Mouse (Mus musculus): ENCODE measurements around the gene Tspan2. TPM values are rescaled to one million over a fixed set of nuclear protein-coding genes. Genes with fewer than 3 reads are reported as not detected.

Gene Tspan2
- total RNA-seq, 2 experiments from 2014 or later, result 2.3 to 5.9 TPM

DNA sequence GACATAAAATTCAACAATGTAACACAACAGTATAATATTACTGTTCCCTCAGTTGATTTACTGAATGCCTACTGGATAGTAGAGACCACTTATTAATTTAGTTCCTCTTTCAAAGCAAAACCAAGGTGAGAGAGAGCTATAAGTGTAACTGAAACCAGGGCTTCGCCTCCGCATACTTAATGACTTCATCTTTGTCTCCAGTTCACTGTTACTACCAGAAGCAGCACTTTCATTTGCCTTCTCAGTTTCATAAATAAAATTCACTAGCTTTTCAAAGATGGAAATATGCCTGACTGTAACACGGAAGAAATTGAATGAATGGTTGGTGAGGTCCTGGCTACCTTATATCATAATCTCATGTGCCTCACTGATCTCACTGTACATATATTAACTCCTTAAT is 1.3 kb upstream of the Tspan2 start:
- no peak for ATAC-seq (replicated peaks; ENCODE audit: low FRiP score, poor library complexity, severe bottlenecking)

DNA sequence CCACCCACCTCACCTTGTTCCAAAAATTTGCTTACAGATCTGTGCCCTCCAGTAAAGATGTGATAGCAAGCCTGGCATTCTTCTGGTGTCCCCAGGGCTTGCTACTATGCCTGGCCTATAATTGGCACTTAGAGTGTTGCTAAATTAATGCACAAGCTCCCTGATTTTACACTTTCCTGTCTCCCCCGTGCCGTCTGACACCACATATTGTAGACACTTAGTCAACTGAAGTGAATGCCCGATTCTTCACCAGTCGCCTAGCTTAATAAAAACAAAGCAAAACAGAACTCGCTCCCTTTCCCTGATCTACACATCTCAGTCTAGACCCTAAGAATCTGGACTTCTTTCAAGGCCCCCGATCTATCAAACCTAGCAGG is 405 bp upstream of the Tspan2 start:
- no peak for ATAC-seq (replicated peaks; ENCODE audit: low FRiP score, poor library complexity, severe bottlenecking)

DNA sequence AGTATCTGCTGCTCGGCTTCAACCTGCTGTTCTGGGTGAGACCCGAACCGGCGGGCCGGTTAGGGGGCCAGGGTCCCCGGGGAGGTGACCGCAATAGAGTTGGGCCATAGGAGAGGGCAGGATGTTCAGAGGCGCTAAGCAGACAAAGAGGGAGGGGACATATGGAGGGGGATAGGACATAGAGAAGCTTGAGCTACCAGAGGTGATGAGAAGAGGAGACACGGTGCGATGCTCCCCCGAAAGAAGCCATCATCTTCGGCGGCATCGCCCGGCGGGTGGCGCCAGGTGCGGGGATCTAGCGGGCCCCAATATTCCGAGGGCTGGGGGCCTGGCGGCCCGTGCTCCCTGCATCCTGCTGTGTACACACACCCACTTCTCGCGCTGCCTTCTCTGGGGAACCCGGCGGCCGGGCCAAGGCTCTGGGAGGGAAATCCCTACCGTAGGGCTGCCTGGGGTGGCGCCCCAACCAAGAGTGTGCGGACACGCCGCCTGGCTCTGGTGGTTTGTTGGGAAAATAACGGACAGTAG is 766 bp downstream of the Tspan2 start:
- ATAC-seq (replicated peaks; ENCODE audit: low FRiP score, poor library complexity, severe bottlenecking), result no peak

DNA sequence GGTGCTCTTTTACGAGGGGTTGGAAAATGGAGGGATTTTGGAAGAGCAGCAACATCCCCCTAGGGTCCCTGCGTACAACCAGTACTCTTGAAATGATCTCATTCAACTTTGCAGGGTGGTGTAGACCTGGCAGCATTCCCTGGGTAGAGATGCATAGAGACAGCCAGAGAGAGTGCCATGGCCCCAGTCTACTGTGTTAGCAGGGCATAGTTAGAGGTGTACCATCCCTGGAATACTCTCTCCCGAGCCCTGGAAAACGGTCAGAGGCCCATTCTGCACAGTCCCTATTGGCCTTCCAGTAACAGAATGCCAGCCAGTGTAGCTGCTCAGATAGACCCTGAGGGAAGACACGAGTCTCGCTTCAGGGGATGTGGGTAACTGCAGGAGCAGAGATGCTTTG is 1.3 kb downstream of the Tspan2 start:
- ATAC-seq (replicated peaks; ENCODE audit: low FRiP score, poor library complexity, severe bottlenecking), result no peak

DNA sequence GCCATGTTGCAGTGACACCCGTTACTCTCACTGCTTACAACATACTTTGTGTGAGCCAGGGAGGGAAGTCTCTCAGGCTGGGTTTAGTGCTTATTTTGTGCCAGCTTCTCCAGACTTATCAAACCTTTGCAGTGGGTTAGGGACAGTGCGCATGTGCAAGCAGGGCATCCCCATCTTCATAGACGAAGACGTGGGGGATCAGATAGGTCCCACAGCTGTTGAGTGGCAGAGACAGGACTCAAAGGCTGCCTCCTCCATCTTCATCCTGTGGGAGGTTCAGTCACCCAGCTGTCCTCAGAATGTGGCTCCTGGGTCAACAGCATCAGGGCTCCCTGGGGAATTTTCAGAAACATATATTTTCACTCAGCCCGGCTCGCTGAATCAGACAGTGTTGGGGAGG is 2.1 kb downstream of the Tspan2 start:
- ATAC-seq (replicated peaks; ENCODE audit: low FRiP score, poor library complexity, severe bottlenecking), result no peak

DNA sequence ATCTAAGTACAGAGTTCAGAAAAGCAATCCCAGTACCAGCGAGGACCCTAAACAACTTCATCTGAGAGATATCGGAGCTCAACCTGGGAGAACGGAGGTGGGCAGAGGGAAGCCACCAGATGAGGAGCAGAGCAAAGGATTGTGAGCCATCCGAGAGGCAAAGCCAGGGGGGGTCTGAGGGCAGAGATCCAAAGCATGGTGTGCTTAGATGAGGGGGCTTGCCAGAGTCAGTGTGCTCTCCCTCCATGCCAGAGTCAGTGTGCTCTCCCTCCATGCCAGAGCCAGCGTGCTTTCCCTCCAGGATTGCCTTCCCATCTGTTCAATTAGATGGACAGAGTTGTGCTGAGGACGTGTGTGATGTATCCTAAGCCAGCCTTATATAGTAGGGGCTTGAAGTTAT is 2.8 kb downstream of the Tspan2 start:
- ATAC-seq (replicated peaks; ENCODE audit: low FRiP score, poor library complexity, severe bottlenecking), result no peak

DNA sequence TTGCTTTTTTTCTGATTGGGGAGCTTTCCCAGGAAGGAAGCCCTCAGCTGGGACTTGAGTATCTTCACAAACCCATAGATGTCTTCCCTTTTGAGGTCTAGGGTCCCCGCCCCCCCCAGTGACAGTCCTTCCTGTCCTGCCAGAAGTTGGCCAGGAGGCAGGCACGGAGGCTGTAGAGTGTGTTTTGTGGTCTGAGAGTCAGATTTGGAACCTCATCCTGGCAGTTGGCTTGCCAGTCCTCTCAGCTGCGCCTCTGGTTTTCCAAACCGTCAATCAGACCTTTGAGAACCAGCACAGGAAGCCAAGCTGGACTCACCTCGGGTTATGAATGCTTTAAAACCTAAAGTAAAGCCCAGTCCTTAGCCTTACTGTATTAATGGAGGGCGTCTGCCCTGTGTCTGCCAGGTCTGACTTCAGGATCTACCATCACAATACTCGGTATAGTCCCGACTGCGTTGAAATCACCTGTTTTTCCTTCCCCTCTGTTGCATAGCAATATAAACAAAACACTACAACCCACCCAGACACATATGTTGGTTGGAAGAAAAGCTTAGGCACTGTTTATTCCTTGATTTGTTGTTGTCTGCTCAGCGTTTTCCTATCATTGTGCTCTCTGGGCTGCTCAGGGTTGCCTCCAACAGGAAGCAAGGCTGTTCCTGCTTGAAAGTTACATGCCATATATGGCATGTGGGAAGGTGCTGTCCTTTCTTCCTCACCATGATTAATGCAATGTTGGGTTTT is 4.0 kb downstream of the Tspan2 start:
- no peak for ATAC-seq (replicated peaks; ENCODE audit: low FRiP score, poor library complexity, severe bottlenecking)

DNA sequence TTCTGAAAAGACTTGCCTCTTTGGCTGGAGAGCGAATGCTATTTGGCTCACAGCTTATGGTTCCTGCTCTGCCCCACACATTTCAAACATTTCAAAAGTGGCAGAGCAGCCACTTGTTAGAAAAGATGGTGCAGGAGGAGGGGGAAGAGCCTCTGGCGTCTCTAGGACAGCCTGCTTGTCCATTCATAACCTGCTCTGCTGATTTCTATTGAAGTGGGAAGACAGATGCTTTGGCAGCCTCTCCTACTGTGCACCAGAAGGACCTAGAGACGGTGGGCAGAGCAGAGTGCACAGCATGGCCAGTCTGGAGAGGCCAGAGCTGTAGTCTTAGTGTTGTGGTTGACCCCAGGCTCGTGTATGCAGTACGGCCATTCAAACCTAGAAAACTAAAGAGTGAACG is 4.6 kb downstream of the Tspan2 start:
- ATAC-seq (replicated peaks; ENCODE audit: low FRiP score, poor library complexity, severe bottlenecking), result no peak

DNA sequence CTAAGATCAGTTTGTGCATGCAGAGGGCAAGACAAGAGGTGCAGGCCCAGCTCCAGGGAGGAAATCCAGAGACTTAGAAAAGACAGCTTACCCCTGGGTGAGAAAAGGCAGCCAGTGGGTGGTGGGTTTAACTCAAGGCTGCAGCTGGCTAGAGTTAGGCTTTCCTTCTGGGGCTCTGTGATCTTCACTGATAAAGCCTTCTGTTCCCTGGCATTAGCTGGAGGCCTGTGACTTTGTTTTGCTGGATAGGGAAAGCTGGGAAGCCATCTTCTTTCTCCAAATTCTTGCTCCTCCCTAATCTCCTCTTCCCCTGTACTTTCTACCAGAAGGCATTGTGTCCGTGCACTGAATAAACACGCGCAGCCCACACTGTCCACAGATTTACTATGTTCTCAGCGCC is 8.4 kb downstream of the Tspan2 start:
- ATAC-seq (replicated peaks; ENCODE audit: low FRiP score, poor library complexity, severe bottlenecking), result no peak

DNA sequence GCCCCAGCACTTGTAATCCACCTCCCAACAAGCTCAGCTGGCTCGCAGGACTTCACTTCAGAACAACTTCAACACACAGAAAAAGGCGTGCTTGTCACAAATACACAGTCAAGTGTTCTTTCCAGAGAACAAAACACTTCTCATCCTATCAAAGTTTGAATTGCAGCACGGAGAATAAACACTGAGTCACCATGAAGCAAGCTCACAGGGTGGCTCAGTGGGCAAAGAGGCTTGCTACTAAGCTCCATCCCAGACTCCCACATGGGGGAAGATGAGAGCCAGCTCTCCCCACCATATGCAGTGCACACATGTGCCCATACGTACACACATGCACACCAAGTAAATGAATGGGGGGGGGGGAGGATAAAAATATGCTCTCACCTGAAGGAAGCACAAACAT is 8.9 kb downstream of the Tspan2 start:
- no peak for ATAC-seq (replicated peaks; ENCODE audit: low FRiP score, poor library complexity, severe bottlenecking)

DNA sequence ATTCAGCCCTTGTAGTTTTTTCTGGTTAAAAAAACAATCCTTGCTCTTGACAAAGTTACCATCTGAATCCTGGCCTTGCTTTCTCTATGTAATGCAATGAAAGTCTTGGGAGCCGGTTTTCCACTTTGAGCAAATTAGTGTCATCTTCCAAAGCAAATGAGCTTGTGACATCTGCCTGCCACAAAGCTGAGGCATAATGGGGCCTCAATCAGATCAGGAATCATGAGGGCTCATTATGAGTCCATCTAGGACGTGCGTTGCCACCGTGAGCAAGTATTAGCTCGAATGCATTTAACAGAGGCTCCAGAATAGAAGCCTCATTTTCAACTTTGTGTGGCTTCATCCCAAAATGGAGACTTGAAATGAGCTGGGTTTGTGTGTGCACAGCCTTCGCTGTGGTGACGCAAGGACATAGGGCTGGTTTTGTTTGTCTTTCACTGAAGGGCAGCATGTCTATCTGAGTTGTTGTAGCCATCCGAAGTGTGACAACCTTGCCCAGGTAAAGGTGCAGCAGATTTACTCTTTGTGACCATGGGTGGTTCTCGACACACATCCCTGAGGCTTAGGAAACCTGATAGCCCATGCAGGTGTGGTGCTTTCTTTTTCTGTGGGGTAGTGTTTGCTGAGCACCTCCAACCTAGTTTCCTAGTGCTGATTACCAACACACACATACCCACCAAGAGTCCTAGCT is 9.6 kb downstream of the Tspan2 start:
- ATAC-seq (replicated peaks; ENCODE audit: low FRiP score, poor library complexity, severe bottlenecking), result no peak

DNA sequence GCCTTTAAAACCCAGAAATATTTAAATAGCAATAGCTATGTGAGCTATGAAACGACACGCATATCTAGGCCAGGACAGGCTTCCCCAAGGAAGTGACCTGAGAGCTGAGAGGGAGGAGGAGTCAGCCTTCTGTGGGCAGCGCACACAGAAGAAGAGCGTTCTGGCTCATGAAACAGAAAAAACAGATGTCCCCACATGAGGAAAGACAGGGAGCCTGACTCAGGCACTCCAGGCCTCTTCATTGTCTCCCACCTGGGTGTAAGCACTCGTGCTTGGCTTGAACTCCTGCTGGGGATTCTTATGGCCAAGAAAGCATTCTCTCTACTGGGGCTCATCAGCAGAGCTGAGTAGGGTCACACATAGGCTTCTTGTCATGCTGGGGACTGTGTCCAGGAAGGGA is 10.3 kb downstream of the Tspan2 start:
- ATAC-seq (replicated peaks; ENCODE audit: low FRiP score, poor library complexity, severe bottlenecking), result no peak

DNA sequence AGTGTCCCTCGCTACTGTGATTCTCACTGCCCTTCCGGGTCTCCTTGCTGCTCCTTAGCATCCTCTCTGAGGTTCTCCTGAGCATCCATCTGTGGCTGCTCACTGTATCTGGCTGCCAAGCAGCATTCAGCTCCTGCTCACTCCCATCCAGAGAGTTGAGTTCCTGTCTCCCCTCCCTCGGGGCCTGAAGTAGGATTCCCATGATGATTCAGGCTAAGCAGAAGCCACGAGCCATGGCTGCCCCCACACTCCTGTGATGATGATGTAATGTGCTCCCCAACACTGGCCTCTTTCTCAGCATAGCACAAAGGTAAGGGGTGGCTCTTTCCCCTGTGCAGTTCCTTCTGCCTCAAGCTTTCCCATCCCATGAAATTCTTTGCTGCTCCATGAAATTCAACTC is 11.8 kb downstream of the Tspan2 start:
- ATAC-seq (replicated peaks; ENCODE audit: low FRiP score, poor library complexity, severe bottlenecking), result no peak

DNA sequence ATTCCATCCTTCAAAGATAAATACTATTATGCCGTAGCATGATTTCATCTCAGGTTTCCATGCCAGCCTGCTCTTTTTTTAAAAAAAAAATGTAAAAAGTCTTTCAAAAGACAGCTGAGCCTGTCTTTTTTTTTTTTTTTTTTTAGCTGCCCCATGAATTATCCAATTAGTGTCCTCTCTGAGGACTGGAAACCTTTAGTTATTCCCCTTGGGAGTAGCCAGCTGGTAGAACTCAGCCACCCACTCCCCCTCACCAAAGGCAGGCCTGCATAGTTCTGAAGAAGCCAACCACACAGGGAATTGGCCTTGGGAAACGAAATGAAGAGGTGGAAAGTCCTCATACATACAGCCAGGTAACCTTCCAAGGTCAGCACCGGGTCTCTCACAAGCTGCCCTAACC is 13.7 kb downstream of the Tspan2 start:
- ATAC-seq (replicated peaks; ENCODE audit: low FRiP score, poor library complexity, severe bottlenecking), result no peak

DNA sequence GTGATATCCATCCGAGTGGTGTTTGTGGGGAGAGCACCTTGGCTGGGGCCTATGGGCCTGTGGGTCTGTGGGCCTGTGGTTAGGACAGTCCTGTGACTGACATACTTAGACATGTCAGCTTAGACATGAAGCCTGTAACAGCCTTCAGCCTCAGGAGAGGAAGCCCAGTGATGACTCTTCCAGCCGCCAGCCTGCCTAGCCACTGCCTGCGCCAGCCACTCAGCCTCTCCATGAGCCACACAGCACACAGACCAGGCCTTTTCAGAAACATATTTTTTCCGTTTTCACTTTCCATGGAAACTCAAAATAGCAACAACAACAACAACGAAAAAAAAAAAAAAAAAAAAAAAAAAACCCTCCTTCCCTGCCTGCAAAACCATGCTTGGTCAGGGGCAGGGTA is 14.4 kb downstream of the Tspan2 start:
- no peak for ATAC-seq (replicated peaks; ENCODE audit: low FRiP score, poor library complexity, severe bottlenecking)

DNA sequence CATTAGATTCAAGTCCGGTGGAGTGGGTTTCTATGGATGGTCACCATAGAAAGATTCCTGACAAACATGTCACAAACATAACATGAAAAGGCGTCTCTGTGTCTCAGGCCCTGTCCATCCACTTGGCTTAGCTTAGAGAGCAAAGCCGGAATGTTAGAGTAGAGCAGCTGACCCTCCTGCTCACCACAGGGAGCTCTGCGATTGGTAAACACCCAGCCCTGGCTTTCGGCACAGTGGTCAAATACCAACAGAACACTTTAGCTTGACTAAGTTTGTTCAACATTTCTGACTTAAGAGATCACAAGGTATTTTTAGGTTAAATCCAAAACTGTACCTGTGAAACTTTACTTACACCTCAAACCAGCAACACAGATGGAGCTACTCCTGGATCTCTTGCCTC is 16.8 kb downstream of the Tspan2 start:
- ATAC-seq (replicated peaks; ENCODE audit: low FRiP score, poor library complexity, severe bottlenecking), result no peak

DNA sequence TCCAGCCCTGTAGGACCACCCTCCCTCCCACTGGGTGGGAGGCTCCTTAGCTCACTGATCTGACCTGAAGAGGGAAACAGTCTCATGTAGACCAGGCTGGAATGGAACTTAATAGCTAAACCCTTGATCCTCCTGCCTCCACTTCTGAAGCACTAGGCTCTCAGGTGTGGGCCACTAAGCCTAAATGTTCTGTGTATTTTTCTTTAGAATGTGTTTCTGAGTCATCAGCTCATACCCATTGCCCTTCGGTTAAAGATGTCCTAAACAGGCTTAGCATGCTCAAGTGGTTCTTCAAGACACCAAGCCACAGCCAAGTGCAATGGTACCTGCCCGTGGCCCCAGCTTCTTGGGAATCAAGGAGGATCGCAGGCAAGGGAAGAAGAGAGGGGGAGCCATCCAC is 17.2 kb downstream of the Tspan2 start:
- no peak for ATAC-seq (replicated peaks; ENCODE audit: low FRiP score, poor library complexity, severe bottlenecking)

DNA sequence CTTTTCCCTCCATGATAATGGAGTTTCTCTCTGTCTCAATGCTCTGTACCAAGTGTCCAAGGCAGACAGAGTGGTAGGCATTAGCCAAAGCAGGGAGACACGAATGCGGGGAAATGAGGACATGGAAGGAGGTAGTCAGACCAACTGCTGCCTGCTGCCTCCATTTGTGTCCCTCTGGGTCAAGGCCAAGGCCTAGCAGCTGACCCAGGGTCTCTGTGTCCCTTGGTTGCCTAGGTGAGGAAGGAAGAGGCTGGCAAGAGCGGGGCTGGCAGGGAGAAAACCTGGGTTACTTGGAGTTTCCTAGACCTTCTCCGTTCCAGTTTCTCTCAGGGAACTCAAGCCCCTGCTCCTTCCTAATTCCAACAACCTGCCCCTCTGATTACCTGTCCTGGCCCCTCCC is 17.7 kb downstream of the Tspan2 start:
- no peak for ATAC-seq (replicated peaks; ENCODE audit: low FRiP score, poor library complexity, severe bottlenecking)

DNA sequence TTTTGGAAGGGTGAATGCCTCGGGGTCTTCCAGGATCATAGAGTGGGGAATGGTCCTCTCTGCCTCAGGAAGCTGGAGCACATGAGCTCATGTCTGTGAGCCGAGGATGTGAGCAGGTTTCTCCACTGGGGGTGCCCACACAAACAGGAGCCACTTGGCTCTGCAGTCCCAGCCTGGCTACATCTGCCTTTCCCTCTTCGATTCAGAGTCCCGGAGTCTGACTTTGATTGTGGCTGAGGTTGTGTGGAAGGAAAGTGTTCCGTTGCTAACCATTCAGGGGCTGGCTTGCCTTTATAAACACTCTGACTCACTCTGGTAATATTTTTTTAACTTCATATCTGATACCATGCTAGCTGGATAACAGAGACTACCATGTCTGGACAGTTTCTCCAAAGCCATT is 18.1 kb downstream of the Tspan2 start:
- ATAC-seq (replicated peaks; ENCODE audit: low FRiP score, poor library complexity, severe bottlenecking), result no peak

DNA sequence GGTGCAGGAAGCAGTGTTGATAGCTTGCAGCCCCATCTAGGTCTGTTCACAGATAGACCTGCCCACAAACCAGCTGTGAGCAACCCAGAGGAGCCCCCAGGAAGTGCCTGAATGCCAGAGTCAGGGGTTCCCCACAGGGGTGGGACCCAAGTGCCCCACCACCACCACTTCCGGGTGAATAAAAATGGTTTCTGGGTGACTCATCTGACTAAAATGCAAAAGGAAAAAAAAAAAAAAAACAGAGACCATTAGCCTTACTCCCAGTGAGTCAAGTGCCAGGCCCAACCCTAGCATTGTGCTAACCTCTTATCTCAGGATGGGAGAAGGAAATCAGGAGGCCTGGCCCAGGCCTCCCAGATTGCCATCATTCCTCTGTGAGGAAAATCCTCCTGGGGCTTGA is 21.5 kb downstream of the Tspan2 start:
- no peak for ATAC-seq (replicated peaks; ENCODE audit: low FRiP score, poor library complexity, severe bottlenecking)

DNA sequence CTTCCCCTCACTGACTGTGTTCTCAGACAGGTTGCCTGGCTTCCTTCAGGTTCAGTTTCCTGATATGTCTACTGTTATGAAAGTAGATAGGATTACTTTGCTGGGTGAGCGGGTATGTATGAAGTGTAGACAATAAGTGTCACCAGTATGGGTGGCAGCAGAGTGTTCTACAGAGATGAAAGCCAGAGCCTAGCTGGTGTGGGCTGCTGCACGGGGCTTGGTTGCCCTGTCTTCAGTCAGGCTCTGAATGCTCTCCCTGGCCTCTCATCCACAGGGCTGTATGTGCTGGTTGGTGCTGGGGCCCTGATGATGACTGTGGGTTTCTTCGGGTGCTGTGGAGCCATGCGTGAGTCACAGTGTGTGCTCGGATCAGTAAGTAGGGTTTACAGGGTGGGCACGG is 22.7 kb downstream of the Tspan2 start:
- no peak for ATAC-seq (replicated peaks; ENCODE audit: low FRiP score, poor library complexity, severe bottlenecking)

DNA sequence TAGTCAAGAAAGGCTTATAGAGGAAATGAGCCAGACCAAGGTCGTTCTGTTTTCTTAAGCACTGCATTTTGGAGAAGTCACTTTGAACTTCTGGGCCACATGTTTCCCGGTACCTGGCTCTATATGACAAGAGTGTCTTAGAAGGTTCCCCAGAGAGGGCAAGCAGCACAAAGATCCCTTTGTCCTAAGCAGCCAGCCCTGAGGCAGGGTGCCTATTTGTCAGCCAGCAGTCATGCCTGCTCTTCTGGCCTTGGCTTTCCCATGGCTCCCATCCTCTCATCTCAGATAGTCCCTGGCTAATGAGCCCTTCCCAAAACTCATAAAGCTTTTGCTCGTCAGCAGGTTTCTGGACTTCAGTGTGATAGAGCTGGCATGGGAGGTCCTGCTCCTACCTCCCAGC is 25.9 kb downstream of the Tspan2 start:
- no peak for ATAC-seq (replicated peaks; ENCODE audit: low FRiP score, poor library complexity, severe bottlenecking)
